In genomic region chr15:53001964-53002363, GRCm38 (mm10) we compare ENCODE assay signal across 23 mouse cellular contexts.
DNase-seq lines count a peak whose midpoint lies in the region; ATAC-seq and TF ChIP-seq lines count a peak whose summit lies in the region.
"Had no signal": no experiment of that assay in that cellular context is flagged by ENCODE, and none has a peak within 500 bp of the region (broad histone marks: within the 10 kb centered on the region; RNA-seq: fewer than 3 reads in every experiment).

No protein-coding gene starts in this region.

- 0 out of 2 replicates have a peak overlapping the region, but pooled peaks have one; percentile 10 for H3K27ac ChIP-seq in layer of hippocampus, adult 2 months
- peak overlapping the region; percentile 82 for H3K27ac ChIP-seq in embryonic fibroblast, embryonic 13.5 days (ENCODE audit: insufficient read depth, low read length)
- H3K27ac ChIP-seq in liver, embryonic 12.5 days = no peak overlapping the region
- H3K27ac ChIP-seq: heart, adult 2 months; heart, embryonic 10.5 days; heart, embryonic 13.5 days; hindbrain, embryonic 12.5 days; hindbrain, embryonic 15.5 days had no signal

- no peaks in the 10 kb centered on the region for H3K27me3 ChIP-seq in C2C12 (ENCODE audit: control insufficient read depth, insufficient read depth, insufficient read length)
- no peaks in the 10 kb centered on the region for H3K27me3 ChIP-seq in liver, embryonic 12.5 days (replicated peaks)
- H3K27me3 ChIP-seq: CH12.LX; heart, embryonic 13.5 days; hindbrain, embryonic 12.5 days; hindbrain, embryonic 15.5 days had no signal

- peaks cover 15% of the 10 kb centered on the region for H3K4me1 ChIP-seq in embryonic fibroblast, embryonic 13.5 days (ENCODE audit: control insufficient read depth, insufficient read depth, low read length)
- H3K4me1 ChIP-seq in liver, embryonic 12.5 days = no peaks in the 10 kb centered on the region
- H3K4me1 ChIP-seq: heart, embryonic 10.5 days; heart, embryonic 13.5 days; hindbrain, embryonic 12.5 days; hindbrain, embryonic 15.5 days had no signal

- H3K79me2 ChIP-seq in C2C12 (ENCODE audit: control insufficient read depth, insufficient read depth) = no peaks in the 10 kb centered on the region

- DNase-seq in layer of hippocampus, adult 2 months (ENCODE audit: low spot score in 2 of 2) = no peak
- DNase-seq in layer of hippocampus, postnatal 36 days = no peak
- DNase-seq in 3T3-L1 (ENCODE audit: low read depth, low spot score) = peak; percentile 74
- DNase-seq in ovary, adult 18-20 months (ENCODE audit: low spot score) = no peak
- DNase-seq: adrenal gland, postnatal 14 days; cerebellum, adult 11-12 months; cerebellum, adult 8-10 months; cerebellum, postnatal 14 days; forebrain, postnatal 0 days; gastrocnemius, postnatal 36 days; heart, postnatal 14 days had no signal

- no peak overlapping the region for H3ac ChIP-seq in C2C12 (ENCODE audit: control insufficient read depth, insufficient read length, low read depth)

- H3K79me3 ChIP-seq in C2C12 (ENCODE audit: low read depth) = no peaks in the 10 kb centered on the region

- no peak overlapping the region for H3K4me2 ChIP-seq in liver, embryonic 12.5 days
- H3K4me2 ChIP-seq: heart, embryonic 13.5 days; hindbrain, embryonic 12.5 days; hindbrain, embryonic 15.5 days had no signal

- ATAC-seq in monocyte, adult 5-6 weeks (replicated peaks; ENCODE audit: insufficient number of reproducible peaks, low FRiP score, low TSS enrichment, poor library complexity, severe bottlenecking) = no peak
- no peak for ATAC-seq in liver, embryonic 12.5 days
- ATAC-seq: forebrain, embryonic 14.5 days; forebrain, postnatal 0 days had no signal

- no peak overlapping the region for H3K4me3 ChIP-seq in layer of hippocampus, adult 2 months
- no peak overlapping the region for H3K4me3 ChIP-seq in C2C12 (ENCODE audit: insufficient read depth, poor library complexity, severe bottlenecking)
- no peak overlapping the region for H3K4me3 ChIP-seq in embryonic fibroblast, embryonic 13.5 days (ENCODE audit: insufficient read depth, low read length)
- no peak overlapping the region for H3K4me3 ChIP-seq in liver, embryonic 12.5 days
- H3K4me3 ChIP-seq: heart, adult 2 months; heart, embryonic 10.5 days; heart, embryonic 13.5 days; hindbrain, embryonic 12.5 days; hindbrain, embryonic 15.5 days had no signal

- no peak for TF ChIP-seq CTCF in layer of hippocampus, adult 2 months (conservative IDR thresholded peaks at IDR 0.05)
- no peak for TF ChIP-seq CTCF in C2C12 (IDR thresholded peaks at IDR 0.05; ENCODE audit: control insufficient read depth, insufficient read depth, insufficient read length)
- no peak for TF ChIP-seq CTCF in embryonic fibroblast, embryonic 13.5 days (IDR thresholded peaks at IDR 0.05; ENCODE audit: borderline replicate concordance, insufficient read depth, low read length)

- 63% methylated on average over 4 of the region's 4 CpGs for WGBS in liver, embryonic 12.5 days (ENCODE audit: insufficient replicate concordance)

- no peaks in the 10 kb centered on the region for H3K36me3 ChIP-seq in C2C12 (ENCODE audit: control insufficient read depth, insufficient read depth)
- no peaks in the 10 kb centered on the region for H3K36me3 ChIP-seq in liver, embryonic 12.5 days
- H3K36me3 ChIP-seq: G1E; heart, embryonic 10.5 days; heart, embryonic 13.5 days; hindbrain, embryonic 12.5 days; hindbrain, embryonic 15.5 days had no signal

- H3K9ac ChIP-seq in liver, embryonic 12.5 days = no peak overlapping the region
- H3K9ac ChIP-seq: forebrain, postnatal 0 days; heart, embryonic 13.5 days; hindbrain, embryonic 12.5 days; hindbrain, embryonic 15.5 days had no signal

- no peaks in the 10 kb centered on the region for H3K9me3 ChIP-seq in liver, embryonic 12.5 days (replicated peaks)
- H3K9me3 ChIP-seq: G1E; heart, embryonic 10.5 days; heart, embryonic 13.5 days; hindbrain, embryonic 12.5 days; hindbrain, embryonic 15.5 days had no signal

- no peak for TF ChIP-seq POLR2A in embryonic fibroblast, embryonic 13.5 days (IDR thresholded peaks at IDR 0.05; ENCODE audit: low read depth, low read length)

TF ChIP-seq in C2C12, 6 proteins besides CTCF, POLR2A, EP300 and RAD21:
- TF ChIP-seq CEBPB (IDR thresholded peaks at IDR 0.05; ENCODE audit: low read depth) = peak; percentile 71
- TF ChIP-seq MYOD1 (IDR thresholded peaks at IDR 0.05; ENCODE audit: control insufficient read depth, insufficient read length, low read depth) = no peak
